Mouse (Mus musculus) Muller cell, postnatal 12 days (primary cell): Measurements from ENCODE around the gene Rsc1a1.

Source experiments
- DNase-seq: peaks from one replicate; pipeline ENCODE4 v3.0.0-alpha.2; 2015; ENCODE audit errors: inconsistent ontology term

Rsc1a1 gene

GRCm38 (mm10) chr4:141694719-141695118, 9.3 kb upstream of the Rsc1a1 start:
- no peak for DNase-seq

- DNase-seq, result no peak
Observed at GRCm38 (mm10) chr4:141688505-141688904, 3.1 kb upstream of the Rsc1a1 start.

- DNase-seq, result no peak
Observed at GRCm38 (mm10) chr4:141686525-141686924, 1.1 kb upstream of the Rsc1a1 start.

- no peak for DNase-seq
Observed at GRCm38 (mm10) chr4:141686093-141686492, 694 bp upstream of the Rsc1a1 start.

GRCm38 (mm10) chr4:141682706-141683230, 2.6 kb downstream of the Rsc1a1 start:
- no peak for DNase-seq

- DNase-seq, result peak; percentile 84
Observed at GRCm38 (mm10) chr4:141681767-141682166, 3.6 kb downstream of the Rsc1a1 start.

- DNase-seq, result no peak
Observed at GRCm38 (mm10) chr4:141680892-141681291, 4.5 kb downstream of the Rsc1a1 start.

GRCm38 (mm10) chr4:141679016-141679415, 6.4 kb downstream of the Rsc1a1 start:
- DNase-seq, result no peak

- no peak for DNase-seq
Observed at GRCm38 (mm10) chr4:141676462-141676979, 8.9 kb downstream of the Rsc1a1 start.

- DNase-seq, result no peak
Observed at GRCm38 (mm10) chr4:141672325-141672724, 13.1 kb downstream of the Rsc1a1 start.

- no peak for DNase-seq
Observed at GRCm38 (mm10) chr4:141671389-141671788, 14.0 kb downstream of the Rsc1a1 start.

GRCm38 (mm10) chr4:141669898-141670712, 15.3 kb downstream of the Rsc1a1 start:
- peak; percentile 24 for DNase-seq

GRCm38 (mm10) chr4:141664799-141665198, 20.6 kb downstream of the Rsc1a1 start, which contains the start of gene Plekhm2:
Plekhm2 (minus strand) TSS chr4:141664899.
- DNase-seq, result no peak

- peak; percentile 84 for DNase-seq
Observed at GRCm38 (mm10) chr4:141664011-141664745, 21.2 kb downstream of the Rsc1a1 start.

GRCm38 (mm10) chr4:141663122-141663931, 22.1 kb downstream of the Rsc1a1 start:
- peak; percentile 56 for DNase-seq

- no peak for DNase-seq
Observed at GRCm38 (mm10) chr4:141660884-141661283, 24.5 kb downstream of the Rsc1a1 start.

GRCm38 (mm10) chr4:141659739-141660138, 25.7 kb downstream of the Rsc1a1 start:
- no peak for DNase-seq

GRCm38 (mm10) chr4:141658846-141659484, 26.4 kb downstream of the Rsc1a1 start:
- DNase-seq, result no peak

GRCm38 (mm10) chr4:141656932-141657331, 28.5 kb downstream of the Rsc1a1 start:
- peak; percentile 32 for DNase-seq

- no peak for DNase-seq
Observed at GRCm38 (mm10) chr4:141655908-141656608, 29.3 kb downstream of the Rsc1a1 start.
